Mouse (Mus musculus): ENCODE measurements around the gene 1700037C18Rik.

The 1700037C18Rik gene

GRCm38 (mm10) chr16:3908537-3909111 lies at the start of gene 1700037C18Rik, which contains the start of gene Cluap1:
TSS of gene 1700037C18Rik (minus strand) at chr16:3908689.
TSS of gene Cluap1 (plus strand) at chr16:3908801.
- peak; percentile 90 for DNase-seq (ENCODE audit: low read depth, low spot score)

GRCm38 (mm10) chr16:3956369-3956768 lies 47.9 kb upstream of the 1700037C18Rik start:
- no peak for DNase-seq (ENCODE audit: low read depth, low spot score)

- DNase-seq (ENCODE audit: low read depth, low spot score), result no peak
Observed at GRCm38 (mm10) chr16:3951141-3951540, 42.7 kb upstream of the 1700037C18Rik start.

- DNase-seq (ENCODE audit: low read depth, low spot score), result no peak
Observed at GRCm38 (mm10) chr16:3934701-3935100, 26.2 kb upstream of the 1700037C18Rik start.

GRCm38 (mm10) chr16:3934091-3934490 lies 25.6 kb upstream of the 1700037C18Rik start:
- no peak for DNase-seq (ENCODE audit: low read depth, low spot score)

- DNase-seq (ENCODE audit: low read depth, low spot score), result no peak
Observed at GRCm38 (mm10) chr16:3933536-3933935, 25.0 kb upstream of the 1700037C18Rik start.

- DNase-seq (ENCODE audit: low read depth, low spot score), result no peak
Observed at GRCm38 (mm10) chr16:3929151-3929550, 20.7 kb upstream of the 1700037C18Rik start.

- DNase-seq (ENCODE audit: low read depth, low spot score), result no peak
Observed at GRCm38 (mm10) chr16:3928582-3928981, 20.1 kb upstream of the 1700037C18Rik start.

GRCm38 (mm10) chr16:3923966-3924365 lies 15.5 kb upstream of the 1700037C18Rik start:
- DNase-seq (ENCODE audit: low read depth, low spot score), result no peak

- DNase-seq (ENCODE audit: low read depth, low spot score), result no peak
Observed at GRCm38 (mm10) chr16:3923515-3923914, 15.0 kb upstream of the 1700037C18Rik start.

- no peak for DNase-seq (ENCODE audit: low read depth, low spot score)
Observed at GRCm38 (mm10) chr16:3920756-3921155, 12.3 kb upstream of the 1700037C18Rik start.

- no peak for DNase-seq (ENCODE audit: low read depth, low spot score)
Observed at GRCm38 (mm10) chr16:3909118-3909517, 629 bp upstream of the 1700037C18Rik start.

- DNase-seq (ENCODE audit: low read depth, low spot score), result no peak
Observed at GRCm38 (mm10) chr16:3907471-3907870, 1.0 kb downstream of the 1700037C18Rik start.

GRCm38 (mm10) chr16:3896553-3896952 lies 11.9 kb downstream of the 1700037C18Rik start:
- no peak for DNase-seq (ENCODE audit: low read depth, low spot score)

- DNase-seq (ENCODE audit: low read depth, low spot score), result no peak
Observed at GRCm38 (mm10) chr16:3896046-3896445, 12.4 kb downstream of the 1700037C18Rik start.

GRCm38 (mm10) chr16:3895173-3895792 lies 13.2 kb downstream of the 1700037C18Rik start:
- no peak for DNase-seq (ENCODE audit: low read depth, low spot score)

GRCm38 (mm10) chr16:3893739-3894138 lies 14.8 kb downstream of the 1700037C18Rik start:
- no peak for DNase-seq (ENCODE audit: low read depth, low spot score)

GRCm38 (mm10) chr16:3891621-3892295 lies 16.7 kb downstream of the 1700037C18Rik start:
- DNase-seq (ENCODE audit: low read depth, low spot score), result no peak

GRCm38 (mm10) chr16:3885065-3885670 lies 23.3 kb downstream of the 1700037C18Rik start:
- DNase-seq (ENCODE audit: low read depth, low spot score), result no peak

GRCm38 (mm10) chr16:3884201-3885064 lies 24.1 kb downstream of the 1700037C18Rik start, which contains the start of the genes Zfp597 and Gm20695:
TSS of gene Zfp597 (minus strand) at chr16:3884561.
TSS of gene Gm20695 (plus strand) at chr16:3884648.
- peak; percentile 87 for DNase-seq (ENCODE audit: low read depth, low spot score)

- DNase-seq (ENCODE audit: low read depth, low spot score), result no peak
Observed at GRCm38 (mm10) chr16:3876346-3876745, 32.1 kb downstream of the 1700037C18Rik start.
